Mouse (Mus musculus) intestine, postnatal 0 days (tissue): ENCODE data around the gene Arid3b. TPM values are rescaled to one million over a fixed set of nuclear protein-coding genes. Genes with fewer than 3 reads are reported as not detected.
A peak's percentile ranks its signal among the peaks of the same experiment; 100 is the strongest.

ENCODE experiments used
- ATAC-seq: fragments of 200-750 bp; cut with Nextera tagmentation; 2 replicates; pipeline ENCODE4 v1.8.0; 2017; ENCODE audit warnings: mild to moderate bottlenecking, moderate TSS enrichment, moderate library complexity
- H3K27ac ChIP-seq: fragments of 300-500 bp; sonication (generic); 2 replicates; pipeline ENCODE4 v1.5.1; 2014; ENCODE audit warnings: mild to moderate bottlenecking, low read depth, low read length, moderate library complexity
- H3K27me3 ChIP-seq: fragments of 300-500 bp; sonication (generic); replicated peaks from 2 replicates; pipeline ENCODE4 v1.6.1; 2014; ENCODE audit warnings: low read length, mixed read lengths; ENCODE audit not compliant: control insufficient read depth, insufficient read depth
- H3K36me3 ChIP-seq: fragments of 300-500 bp; sonication (generic); 2 replicates; pipeline ENCODE4 v1.6.1; 2014; ENCODE audit warnings: mild to moderate bottlenecking, moderate library complexity; ENCODE audit not compliant: control insufficient read depth, insufficient read depth
- H3K4me1 ChIP-seq: fragments of 300-500 bp; sonication (generic); replicated peaks from 2 replicates; pipeline ENCODE4 v1.6.1; 2014; ENCODE audit warnings: antibody characterized with exemption, low read length, mixed read lengths; ENCODE audit not compliant: control insufficient read depth, insufficient read depth
- H3K4me2 ChIP-seq: fragments of 300-500 bp; sonication (generic); replicated peaks from 2 replicates; pipeline ENCODE4 v1.6.1; 2014; ENCODE audit warnings: low read depth, mild to moderate bottlenecking, moderate library complexity
- H3K4me3 ChIP-seq: fragments of 300-500 bp; sonication (generic); 2 replicates; pipeline ENCODE4 v1.5.1; 2014; ENCODE audit warnings: low read depth, low read length
- H3K9ac ChIP-seq: fragments of 300-500 bp; sonication (generic); 2 replicates; pipeline ENCODE4 v1.6.1; 2014; ENCODE audit warnings: mild to moderate bottlenecking, low read depth, low read length
- H3K9me3 ChIP-seq: fragments of 300-500 bp; sonication (generic); 2 replicates; pipeline ENCODE4 v1.6.1; 2016; ENCODE audit warnings: mixed run types; ENCODE audit not compliant: control insufficient read depth
- CTCF ChIP-seq: sonication (generic); IDR thresholded peaks from 2 replicates; pipeline ENCODE4 v1.5.1; 2016; ENCODE audit warnings: low read depth, mild to moderate bottlenecking, control low read depth, antibody characterized with exemption, moderate library complexity
- WGBS: fragments of 180-500 bp; shearing (Covaris S2); extraction: QIAGEN DNeasy Blood & Tissue Kit; methylation state at CpG from one replicate; pipeline ENCODE4 v1.1.7; 2014; 5-methylcytosine and 5-hydroxymethylcytosine counted together
- polyA plus RNA-seq: library from polyadenylated mRNA; unstranded; fragments of >200 nt; fragmentation: Nextera tagmentation; extraction: Ambion mirVana; gene quantifications from 2 replicates; pipeline ENCODE4 v1.2.1, GENCODE M21; 2015

Gene Arid3b
- polyA plus RNA-seq, 1 experiment from 2014 or later, result 5.2 TPM

- H3K27ac ChIP-seq, result no peak overlapping the region
- H3K9ac ChIP-seq, result no peak overlapping the region
- peaks cover 18% of the 10 kb centered on the region for H3K4me1 ChIP-seq
- 84% methylated on average over 9 of the region's 9 CpGs for WGBS
- no peak for ATAC-seq
- H3K4me2 ChIP-seq, result no peak overlapping the region
- TF ChIP-seq CTCF, result no peak
- H3K9me3 ChIP-seq, result no peaks in the 10 kb centered on the region
- H3K36me3 ChIP-seq, result peaks cover 7% of the 10 kb centered on the region; the same call in 1 of the 2 replicates
- H3K4me3 ChIP-seq, result no peak overlapping the region
- H3K27me3 ChIP-seq, result no peaks in the 10 kb centered on the region
Measured at GRCm38 (mm10) chr9:57833762-57834471, 2.7 kb downstream of the Arid3b start.

DNA sequence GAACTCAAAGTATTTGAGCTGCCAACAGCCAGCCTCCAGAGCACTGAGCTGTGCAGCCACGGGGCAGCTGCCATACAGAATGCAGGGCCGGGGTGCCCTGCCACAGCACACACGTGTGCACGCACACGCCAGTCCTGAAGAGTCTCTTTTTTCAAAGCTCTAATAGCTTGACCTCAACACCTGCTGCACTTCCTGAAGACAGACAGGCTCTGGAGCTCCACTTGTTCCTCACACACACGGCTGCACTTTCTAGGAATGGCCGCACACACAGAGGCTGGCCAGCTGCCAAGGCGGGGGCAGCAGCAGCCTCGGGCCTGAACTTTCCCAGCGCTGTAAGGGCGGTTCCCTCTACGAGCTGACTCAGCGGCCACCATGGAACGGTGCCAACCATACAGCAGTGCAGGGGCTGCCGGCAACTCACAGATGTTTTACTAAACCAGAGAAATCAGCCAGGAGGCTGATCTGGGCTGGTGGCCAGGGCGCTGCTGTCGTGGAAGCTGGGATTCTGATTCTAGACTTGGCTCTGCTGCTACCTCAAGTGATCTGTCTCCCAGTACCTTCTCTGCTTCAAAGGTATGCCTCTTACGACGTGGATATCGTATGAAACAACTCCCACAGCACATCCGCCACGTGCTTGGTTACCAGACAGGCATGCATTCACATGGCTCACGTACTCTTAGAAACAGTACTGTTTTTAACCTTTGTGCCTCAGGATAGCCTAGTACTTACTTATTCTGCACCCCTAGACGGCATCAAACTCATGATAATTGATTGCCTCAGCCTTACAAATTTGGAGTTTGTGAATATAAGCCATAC is 5.1 kb downstream of the Arid3b start:
- Histone ChIP-seq H3K36me3 (peaks cover 7% of the 10 kb centered on the region; the same call in 1 of the 2 replicates), H3K27me3 (no peaks in the 10 kb centered on the region), H3K4me2 (peak overlapping the region; percentile 59), H3K4me3 (0 out of 2 replicates have a peak overlapping the region, but pooled peaks have one; percentile 7), H3K9ac (no peak overlapping the region), H3K4me1 (peaks cover 13% of the 10 kb centered on the region), H3K9me3 (no peaks in the 10 kb centered on the region), H3K27ac (peak overlapping the region; percentile 65)
- peak; percentile 35 for TF ChIP-seq CTCF
- 2% methylated on average over 24 of the region's 24 CpGs for WGBS
- ATAC-seq, result peak; percentile 94

DNA sequence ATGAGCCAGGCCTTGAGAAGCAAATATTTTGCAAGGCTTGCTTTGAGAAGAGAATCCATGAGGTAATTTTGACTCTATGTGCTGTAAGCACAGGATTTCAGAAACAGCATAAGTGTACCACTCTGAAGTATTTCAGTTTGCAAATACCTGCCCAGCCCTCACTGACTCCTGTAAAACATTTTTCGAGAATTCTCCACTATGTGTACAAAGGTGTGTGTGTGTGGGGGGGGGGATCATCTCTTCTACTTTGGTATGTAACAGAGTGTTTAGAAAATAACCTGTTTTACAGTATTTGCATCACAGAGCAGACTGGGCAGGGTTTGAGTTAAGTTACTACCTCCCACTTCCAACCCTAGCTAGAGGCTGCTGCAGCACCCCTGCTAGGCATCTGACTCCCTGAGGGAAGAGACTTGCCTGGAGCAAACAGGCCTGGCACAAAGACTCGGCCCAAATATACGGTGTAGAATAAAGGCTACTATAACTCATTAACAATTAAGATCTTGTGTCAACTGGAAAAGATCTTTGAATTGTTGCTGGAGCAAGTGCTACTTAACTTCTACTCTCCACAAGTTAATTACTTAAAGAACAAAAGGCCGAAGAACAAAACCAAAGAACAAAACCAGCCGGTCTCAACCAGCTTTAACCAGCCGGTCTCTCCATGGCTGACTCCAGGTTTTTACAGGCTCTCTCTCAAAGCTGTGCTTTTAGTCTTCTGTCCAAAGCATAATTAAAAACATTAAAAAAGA is 6.6 kb downstream of the Arid3b start:
- TF ChIP-seq CTCF, result no peak
- no peak overlapping the region for H3K4me3 ChIP-seq
- no peaks in the 10 kb centered on the region for H3K27me3 ChIP-seq
- no peaks in the 10 kb centered on the region for H3K9me3 ChIP-seq
- peaks cover 14% of the 10 kb centered on the region; the same call in 1 of the 2 replicates for H3K36me3 ChIP-seq
- peaks cover 13% of the 10 kb centered on the region for H3K4me1 ChIP-seq
- no peak for ATAC-seq
- no peak overlapping the region for H3K4me2 ChIP-seq
- no peak overlapping the region for H3K27ac ChIP-seq
- 81% methylated on average over 6 of the region's 6 CpGs for WGBS
- no peak overlapping the region for H3K9ac ChIP-seq

- Histone ChIP-seq H3K4me3 (no peak overlapping the region), H3K9ac (no peak overlapping the region), H3K9me3 (no peaks in the 10 kb centered on the region), H3K27ac (no peak overlapping the region), H3K4me1 (no peaks in the 10 kb centered on the region; the same call in 1 of the 2 replicates), H3K27me3 (no peaks in the 10 kb centered on the region), H3K36me3 (peaks cover 7% of the 10 kb centered on the region; the same call in 1 of the 2 replicates), H3K4me2 (0 out of 2 replicates have a peak overlapping the region, but pooled peaks have one; percentile 4)
- no peak for TF ChIP-seq CTCF
- ATAC-seq, result no peak
- WGBS, result 92% methylated on average over 1 of the region's 1 CpGs
Measured at GRCm38 (mm10) chr9:57823397-57823796, 13.2 kb downstream of the Arid3b start.

DNA sequence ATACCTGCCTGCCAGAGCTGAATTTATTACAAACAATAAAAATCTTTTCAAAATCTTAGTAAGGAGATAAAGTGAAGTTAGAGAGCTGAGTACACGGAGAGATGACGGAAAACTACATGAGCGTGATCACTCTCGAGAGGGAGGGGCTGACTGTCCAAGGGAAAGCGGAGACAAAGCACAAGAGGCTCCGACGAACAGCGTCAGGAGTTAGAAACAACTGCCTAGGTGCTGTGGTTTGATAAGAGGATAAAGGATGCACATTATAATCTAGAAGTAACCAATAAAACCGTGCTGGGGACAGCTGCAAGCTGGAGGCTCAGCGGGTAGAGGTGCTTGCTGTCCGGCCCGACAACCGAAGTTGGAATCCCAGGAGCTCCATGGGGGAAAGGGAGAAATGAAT is 13.8 kb downstream of the Arid3b start:
- no peak overlapping the region for H3K9ac ChIP-seq
- no peak for TF ChIP-seq CTCF
- H3K9me3 ChIP-seq, result no peaks in the 10 kb centered on the region
- peaks cover 7% of the 10 kb centered on the region; the same call in 1 of the 2 replicates for H3K36me3 ChIP-seq
- H3K4me1 ChIP-seq, result no peaks in the 10 kb centered on the region; the same call in 1 of the 2 replicates
- 55% methylated on average over 13 of the region's 13 CpGs for WGBS
- no peak for ATAC-seq
- 0 out of 2 replicates have a peak overlapping the region, but pooled peaks have one; percentile 4 for H3K4me2 ChIP-seq
- no peaks in the 10 kb centered on the region for H3K27me3 ChIP-seq
- no peak overlapping the region for H3K27ac ChIP-seq
- H3K4me3 ChIP-seq, result no peak overlapping the region
